Mouse (Mus musculus) urinary bladder, postnatal 36 days (tissue): ENCODE data around the gene Sept8.

ENCODE experiments used
- DNase-seq, 2 experiments: peaks; one replicate each; pipeline ENCODE4 v3.0.0; 2022; ENCODE audit warnings: low spot score in 2 of 2, mixed read lengths in 1 of 2

Sept8 gene

DNA sequence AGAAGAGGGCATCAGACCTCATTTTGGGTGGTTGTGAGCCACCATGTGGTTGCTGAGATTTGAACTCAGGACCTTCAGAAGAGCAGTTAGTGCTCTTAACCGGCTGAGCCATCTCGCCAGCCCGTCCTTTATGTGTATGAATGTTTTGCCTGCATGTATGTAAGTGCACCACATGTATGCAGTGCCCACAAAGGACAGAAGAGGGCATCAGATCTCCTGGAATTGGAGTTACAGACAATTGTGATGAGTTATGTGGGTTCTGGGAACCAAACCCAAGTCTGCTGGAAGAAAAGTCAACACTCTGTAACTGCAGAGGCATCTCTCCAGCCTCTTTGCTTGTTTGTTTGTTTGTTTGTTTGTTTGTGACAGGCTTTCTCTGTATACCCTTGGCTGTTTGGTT lies 61.5 kb downstream of the Sept8 start:
- no peak for DNase-seq

DNA sequence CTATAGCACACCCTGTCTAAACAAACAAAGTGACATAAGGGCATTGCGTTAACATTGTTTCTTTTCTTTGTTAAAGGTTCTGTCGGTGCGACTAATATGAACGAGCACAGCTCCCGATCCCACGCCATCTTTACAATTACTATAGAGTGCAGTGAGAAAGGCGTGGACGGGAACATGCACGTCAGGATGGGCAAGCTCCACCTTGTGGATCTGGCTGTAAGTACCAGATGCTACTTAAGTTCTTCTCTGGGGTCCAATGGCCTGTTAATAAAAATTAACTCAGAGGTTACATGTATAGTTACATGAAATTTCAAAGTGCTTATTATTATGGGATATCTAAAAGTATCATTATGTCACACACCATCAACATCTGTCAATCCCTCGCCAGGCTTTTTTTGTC lies 64.1 kb downstream of the Sept8 start:
- DNase-seq, result no peak

GRCm38 (mm10) chr11:53584849-53585248 lies 65.8 kb downstream of the Sept8 start:
- DNase-seq, result no peak

GRCm38 (mm10) chr11:53585510-53585909 lies 66.5 kb downstream of the Sept8 start:
- no peak for DNase-seq

GRCm38 (mm10) chr11:53588279-53588678 lies 69.2 kb downstream of the Sept8 start:
- DNase-seq, result no peak

DNA sequence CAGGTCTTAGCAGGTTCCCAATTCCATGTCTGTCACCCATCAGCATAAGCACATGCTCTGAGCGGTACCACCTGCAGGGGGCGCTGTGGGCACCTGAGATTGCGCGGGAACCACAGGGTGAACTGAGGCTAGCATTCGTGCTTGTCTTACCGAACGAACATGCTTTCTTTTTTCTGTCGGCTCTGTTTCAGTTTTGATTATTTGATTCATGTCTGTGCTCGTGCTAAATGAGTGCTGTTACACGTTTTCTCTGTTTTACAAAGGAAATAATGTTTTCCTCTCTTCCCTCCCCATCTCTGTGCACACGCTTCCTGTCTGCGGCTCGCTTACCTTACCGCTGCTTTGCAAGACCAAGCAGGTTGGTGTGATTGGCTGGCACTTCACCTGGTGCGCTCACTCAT lies 71.3 kb downstream of the Sept8 start:
- DNase-seq, result peak in 1 of 2 experiments; percentile 7

DNA sequence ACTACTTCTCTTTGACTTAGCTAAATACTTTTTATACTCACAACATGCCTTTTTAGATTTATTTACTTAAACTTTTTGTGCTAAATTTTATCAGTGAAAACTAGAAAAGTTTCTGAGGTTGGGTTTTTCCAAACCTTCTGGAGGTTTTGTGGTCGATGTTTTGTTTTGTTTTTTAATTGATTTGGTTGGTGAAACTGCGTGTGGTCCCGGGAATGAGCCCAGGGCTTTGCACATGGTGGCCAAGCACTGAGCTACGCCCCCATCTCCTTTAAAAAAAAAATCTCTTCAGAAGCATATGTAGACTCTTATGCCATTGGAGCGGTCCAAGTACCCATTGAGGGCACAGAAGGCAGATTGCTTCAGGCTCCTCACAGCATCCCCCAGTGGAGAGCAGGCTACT lies 72.1 kb downstream of the Sept8 start:
- DNase-seq, result no peak
